Mouse (Mus musculus) mature B cell (primary cell): Measurements from ENCODE around the gene Sucla2.
"Not testable (repeated sequence)": the region's sequence is repeated elsewhere in the genome, so short reads cannot be mapped to it uniquely, and the experiment has no call there.

Source experiments
- in situ Hi-C: fragments of 300-500 bp; cut with MboI; formaldehyde crosslinking; loops from 2 replicates; pipeline ENCODE4 v1.14.3; 2019

Gene Sucla2

DNA sequence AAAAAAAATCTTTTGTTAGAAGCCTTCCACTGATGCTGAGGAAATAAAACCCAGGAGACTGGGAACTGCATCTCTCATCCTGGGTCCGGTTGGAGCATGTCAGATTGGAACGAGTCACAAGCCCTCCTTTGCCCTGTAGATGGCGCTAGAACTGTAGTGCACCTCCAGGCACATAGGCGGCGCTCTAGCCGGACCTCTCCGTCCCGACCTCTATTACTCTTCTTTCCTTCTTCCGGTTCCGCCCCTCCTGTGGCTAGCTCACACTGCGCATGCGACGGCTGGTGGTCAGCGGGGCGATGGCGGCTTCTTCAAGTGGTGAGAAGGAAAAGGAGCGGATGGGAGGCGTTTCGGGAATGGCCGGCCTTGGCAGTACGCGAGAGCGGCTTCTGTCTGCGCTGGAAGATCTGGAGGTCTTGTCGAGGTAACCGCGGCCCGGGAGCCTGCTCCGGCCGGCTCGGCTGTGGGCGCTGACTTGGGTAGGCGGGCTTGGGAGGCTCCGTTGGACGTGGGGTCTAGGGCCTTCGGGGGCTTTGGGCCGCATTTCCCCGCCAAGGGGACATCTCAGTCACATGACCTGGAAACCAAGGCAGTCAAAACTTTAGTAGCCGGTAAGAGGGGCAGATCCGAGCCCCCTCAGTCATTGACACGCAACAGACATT, 15.2 kb upstream of the Sucla2 start, which contains the start of gene Med4:
TSS of gene Med4 (plus strand) at position 261 of the 659 bp plus-strand sequence.
- in situ Hi-C loops, result no loop called here

DNA sequence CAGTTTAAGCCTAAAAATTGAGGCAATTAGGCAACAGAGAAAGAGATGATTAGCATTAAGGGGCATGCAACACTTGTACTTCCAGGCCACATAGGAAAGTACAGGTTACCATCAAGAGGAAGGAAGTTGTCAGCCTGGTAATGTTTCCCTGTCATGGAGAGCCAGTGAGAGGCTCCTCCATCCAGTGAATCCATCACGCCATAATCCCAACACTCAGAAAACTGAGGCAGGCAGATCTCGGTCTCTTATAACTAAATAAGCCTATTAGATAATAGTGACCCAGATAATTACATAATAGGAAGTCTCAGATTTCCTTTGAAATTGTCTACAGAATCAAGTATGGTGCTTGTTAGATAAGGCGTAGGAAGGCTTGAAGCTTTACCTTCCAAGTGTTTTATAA, 983 bp upstream of the Sucla2 start:
- in situ Hi-C loops, result no loop called here

DNA sequence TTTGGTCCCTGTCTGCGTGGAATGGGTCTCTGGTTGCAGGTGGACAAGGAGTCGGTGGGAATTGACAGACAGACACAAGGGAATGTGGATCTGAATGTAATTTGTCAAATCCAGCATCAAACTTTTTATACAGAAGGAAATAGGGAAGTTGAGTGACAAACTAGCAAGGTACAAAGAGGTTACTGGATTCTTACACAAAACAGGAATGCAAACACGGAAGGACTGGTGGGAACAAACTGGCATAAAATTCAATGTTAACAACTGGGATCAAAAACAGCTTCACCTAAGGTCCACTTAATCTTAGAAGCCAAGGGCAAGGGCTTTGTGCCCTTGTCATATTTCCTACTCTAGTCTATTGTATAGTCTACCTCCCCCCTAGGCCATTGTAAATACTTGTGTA, 3.5 kb downstream of the Sucla2 start:
- in situ Hi-C loops, result not testable (repeated sequence)

DNA sequence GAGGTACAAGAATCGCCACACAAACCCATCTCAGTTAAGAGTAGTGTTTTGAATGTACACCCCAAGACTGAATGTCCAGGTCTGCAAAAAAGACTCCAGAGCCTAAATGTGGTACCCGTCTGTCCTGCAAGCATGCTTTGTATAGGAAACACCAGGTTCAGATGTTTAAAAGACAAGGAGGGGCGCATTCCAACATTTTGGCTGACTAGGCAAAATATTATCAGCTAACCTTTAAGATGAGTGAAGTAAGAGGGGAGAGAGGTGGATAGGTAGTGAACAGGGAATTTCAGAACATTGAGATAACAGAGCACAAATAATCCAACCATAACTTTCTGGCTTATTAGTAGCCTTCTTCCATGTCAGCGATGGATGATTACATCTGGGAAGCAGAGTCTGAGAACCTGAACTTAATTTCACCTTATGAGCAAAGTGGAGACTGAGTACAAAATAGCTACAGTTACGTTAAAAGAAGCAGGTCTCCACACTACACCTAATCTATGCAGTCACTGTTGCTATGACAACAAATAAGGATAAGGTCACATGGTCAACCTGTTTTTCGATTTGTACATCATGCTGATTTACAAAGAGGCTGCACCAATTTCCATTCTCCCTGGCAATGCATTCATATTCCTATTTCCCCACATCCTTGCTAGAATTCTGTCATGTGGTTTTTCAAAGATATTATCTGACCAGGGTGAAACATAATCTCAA, 8.8 kb downstream of the Sucla2 start:
- in situ Hi-C loops, result no loop called here

DNA sequence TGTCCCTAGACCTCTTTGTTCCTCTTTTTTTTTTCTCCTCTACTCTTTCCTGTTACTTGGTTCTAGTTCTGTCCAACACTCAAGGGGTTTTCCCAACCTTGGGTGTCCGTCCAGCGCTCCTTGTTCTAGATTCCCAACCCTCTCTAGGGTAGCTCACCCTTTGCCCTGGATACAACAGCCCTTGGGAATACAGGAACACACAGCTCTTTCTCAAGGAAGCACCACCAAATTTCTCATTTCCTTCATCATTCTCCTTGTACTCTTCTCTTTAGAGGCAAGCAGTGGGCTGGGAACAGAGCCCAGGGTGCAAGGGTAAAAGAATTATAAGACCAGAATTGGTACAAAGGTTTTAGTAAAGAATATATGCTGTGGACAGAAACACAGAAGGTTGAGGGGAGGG, 10.5 kb downstream of the Sucla2 start:
- in situ Hi-C loops, result no loop called here

DNA sequence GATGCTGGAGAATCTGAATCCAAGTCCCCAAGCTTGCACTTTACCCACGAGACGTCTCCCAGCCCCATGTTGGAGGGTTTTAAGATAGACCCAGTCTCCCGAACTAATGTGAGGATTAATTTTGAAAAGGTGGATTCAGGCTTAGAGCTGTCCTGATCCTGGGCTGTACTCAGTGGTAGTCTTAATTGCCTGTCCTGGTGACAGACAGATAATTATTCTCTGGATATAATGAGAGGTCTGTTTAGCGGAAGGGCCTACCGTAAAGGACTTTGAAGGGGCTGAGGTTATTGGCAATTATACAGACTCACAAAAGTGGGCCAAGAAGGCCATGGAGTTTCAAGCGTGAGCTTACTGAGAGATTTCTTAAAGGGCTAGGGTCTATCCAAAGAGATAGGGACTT, 18.7 kb downstream of the Sucla2 start:
- in situ Hi-C loops, result no loop called here

DNA sequence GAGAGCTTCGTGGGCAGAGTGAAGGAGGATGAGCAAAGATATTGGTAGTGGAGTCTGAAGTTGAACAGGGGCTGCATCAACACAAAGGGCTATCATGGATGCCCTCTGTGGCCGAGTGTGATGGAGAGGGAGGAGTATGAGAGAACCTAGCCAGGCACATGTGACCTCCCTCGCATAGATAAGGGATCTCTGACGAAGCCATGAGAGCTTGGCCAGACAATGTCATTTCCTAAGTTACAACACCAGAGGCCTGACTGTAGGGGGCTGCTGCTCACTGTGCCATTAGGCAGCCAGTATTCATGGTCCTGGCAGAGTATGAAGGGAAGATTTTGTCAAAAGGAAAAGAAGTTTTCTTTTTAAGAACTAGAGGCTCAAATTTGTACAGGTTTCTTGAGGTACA, 21.9 kb downstream of the Sucla2 start:
- in situ Hi-C loops, result no loop called here

DNA sequence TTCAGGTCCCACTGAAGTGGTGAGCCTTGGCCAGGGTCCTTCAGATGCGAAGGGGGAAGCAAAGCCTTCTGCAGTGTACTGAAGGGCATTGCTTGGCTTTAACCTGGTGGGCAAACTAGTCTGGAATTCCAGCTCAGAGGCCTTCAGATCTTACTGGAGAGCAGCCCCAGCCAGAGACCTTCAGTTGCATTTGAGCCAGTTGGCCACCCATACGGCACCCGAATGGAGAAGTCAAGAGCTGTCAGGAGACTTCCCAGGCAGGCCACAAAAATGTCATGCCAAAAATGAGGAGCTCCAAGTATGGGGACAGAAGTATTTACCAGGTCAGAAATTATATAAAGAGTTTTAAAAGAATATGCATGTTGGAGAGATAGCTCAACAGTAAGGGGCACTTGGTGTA, 22.9 kb downstream of the Sucla2 start, which contains the start of gene Nudt15:
TSS of gene Nudt15 (minus strand) at position 192 of the 400 bp plus-strand sequence.
- in situ Hi-C loops, result no loop called here

DNA sequence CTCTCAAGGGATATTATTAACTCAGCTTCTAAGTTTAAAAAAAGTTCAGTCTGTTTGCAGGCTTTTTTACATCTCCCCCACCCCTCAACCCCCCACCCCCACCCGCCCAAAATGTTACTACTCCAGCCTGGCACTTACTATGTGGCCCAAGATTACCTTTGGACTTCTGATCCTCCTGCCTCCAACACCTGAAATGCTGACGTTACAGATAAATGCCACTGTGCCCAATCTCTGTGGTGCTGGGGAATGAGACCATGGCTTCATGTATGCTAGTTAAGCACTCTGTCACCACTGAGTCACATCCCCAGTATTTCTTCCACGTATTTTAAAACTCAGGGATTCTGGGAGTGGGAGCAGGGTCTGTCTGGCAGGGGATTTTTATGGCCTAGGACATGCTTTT, 25.2 kb downstream of the Sucla2 start:
- in situ Hi-C loops, result no loop called here

DNA sequence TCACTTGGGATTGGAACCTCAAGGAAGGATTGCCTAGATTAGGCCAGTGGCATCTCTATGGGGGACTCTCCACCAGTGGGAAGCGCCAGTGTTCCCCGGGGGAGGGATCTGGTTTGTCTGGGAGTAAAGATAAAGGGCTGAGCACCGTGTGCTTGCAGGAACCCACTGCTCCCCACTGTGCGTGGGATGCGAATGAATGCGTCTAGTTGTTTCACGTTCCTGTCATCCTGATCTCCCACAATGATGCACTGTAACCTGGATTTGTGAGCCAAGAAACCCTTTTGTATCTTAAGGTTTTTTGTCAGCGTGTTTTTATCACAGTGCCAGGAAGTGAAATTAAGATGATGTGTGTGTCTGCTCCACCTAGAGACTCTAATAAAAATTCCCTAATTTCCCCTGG, 25.6 kb downstream of the Sucla2 start:
- in situ Hi-C loops, result no loop called here

DNA sequence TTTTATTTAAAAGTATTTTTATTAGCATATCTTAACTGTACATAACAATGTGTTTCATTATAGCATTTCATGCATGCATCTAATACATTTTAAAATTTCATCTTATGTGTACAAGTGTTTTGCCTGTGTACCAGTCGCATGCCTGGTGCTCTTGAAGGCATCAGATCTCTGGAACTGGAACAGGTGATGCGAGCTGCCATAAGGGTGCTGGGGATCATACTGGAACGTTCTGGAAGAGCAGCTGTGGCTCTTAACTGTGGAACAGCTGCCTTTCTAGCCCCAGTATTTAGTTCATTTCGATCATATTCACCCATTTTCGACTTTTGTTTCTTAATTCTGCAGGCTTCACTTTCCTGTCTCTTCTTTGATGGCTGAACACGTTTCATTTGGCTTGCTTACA, 26.0 kb downstream of the Sucla2 start:
- in situ Hi-C loops, result no loop called here

DNA sequence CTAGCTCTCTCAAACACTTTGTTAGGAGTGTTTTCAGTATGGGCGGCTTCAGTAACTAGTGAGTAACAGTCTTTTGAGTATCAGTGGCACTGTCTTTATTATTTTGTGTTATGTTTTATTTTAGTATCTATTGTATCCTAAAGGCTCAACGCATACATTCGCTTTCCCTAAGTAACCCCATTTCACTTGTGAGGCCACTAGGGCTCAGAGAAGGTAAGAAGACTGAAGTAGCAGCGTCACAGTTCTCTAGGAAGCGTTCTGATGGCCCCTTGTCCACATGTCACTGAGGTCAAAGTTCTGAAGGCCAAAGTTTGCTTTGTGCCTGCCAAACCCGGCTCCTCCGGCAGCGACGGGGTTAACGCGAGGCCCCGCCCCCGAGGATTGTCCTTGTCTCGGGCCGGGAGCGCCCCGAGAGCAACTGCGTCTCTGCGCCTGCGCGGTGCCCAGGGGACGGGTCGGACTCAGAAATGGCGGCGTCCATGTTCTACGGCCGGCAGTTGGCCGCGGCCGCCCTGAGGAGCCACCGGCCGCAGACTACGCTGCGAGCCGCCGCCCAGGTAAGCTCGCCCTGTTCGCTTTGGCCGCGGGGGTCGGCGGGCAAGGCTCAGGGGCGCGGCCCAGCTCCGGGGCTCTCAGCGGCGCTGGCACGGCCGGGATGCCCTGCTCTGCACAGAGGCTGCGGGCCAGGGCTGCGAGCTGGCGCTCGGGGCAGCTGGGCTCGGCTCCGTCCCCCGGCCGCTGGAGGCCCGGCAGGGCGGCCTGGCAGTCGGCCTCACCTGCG, 27.4 kb downstream of the Sucla2 start:
- in situ Hi-C loops, result no loop called here

DNA sequence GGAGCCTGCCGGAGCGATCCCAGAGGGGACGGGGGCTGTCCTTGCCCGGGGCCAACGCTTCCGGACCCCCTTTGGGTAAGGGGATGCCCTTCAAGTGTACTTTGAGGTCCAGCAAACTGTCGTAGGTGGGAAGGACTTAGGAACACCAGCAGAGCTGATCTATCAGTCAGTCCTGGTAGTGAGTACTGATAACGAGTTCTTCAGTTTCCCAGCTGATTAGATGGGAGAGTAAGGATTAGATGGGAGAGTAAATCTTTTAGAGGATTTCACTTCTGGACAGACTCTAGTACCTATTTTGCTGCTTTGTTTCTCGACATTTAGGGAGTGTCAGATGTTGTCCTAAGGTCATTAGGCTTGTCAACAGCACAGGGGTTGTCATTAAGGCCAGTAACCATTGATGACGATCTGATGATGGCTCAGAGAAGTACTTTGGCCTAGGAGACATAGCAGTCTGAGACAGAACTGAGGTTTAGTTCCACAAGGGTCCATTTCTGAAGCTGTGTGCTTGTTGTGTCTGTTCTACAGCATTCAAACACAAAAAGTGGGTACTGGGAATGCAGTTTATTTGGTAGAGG, 28.1 kb downstream of the Sucla2 start:
- in situ Hi-C loops, result no loop called here

DNA sequence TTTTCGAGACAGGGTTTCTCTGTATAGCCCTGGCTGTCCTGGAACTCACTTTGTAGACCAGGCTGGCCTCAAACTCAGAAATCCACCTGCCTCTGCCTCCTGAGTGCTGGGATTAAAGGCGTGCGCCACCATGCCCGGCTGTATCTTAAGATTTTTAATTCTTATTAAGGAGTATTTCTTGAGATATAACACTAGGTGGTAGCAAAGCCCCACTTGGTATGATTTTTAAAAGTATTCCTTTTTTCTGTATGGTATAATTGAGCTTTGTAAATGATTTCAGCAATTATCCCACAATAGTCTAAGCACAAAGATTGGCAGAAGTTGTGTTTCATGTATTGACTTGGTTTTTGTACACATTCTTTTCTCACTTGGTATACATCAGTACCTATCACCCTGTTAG, 44.7 kb downstream of the Sucla2 start:
- in situ Hi-C loops, result not testable (repeated sequence)

DNA sequence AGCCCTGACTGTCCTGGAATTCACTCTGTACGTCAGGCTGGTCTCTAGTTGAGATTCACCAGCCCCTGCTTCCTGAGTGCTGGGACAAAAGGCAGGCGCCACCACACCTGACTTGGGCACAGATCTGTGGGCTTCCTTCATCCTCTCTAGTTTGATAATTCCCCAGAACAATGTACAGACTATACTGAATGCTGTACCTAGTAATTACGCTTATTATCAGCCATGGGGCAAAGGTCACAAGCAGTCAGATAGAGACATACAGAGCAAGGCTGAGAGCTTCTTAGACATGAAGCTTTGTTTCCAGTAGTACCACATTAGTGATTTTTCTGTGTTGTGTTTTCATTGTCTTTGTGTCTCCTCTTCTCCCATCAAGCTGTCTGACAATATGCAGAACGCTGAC, 46.0 kb downstream of the Sucla2 start:
- in situ Hi-C loops, result no loop called here

DNA sequence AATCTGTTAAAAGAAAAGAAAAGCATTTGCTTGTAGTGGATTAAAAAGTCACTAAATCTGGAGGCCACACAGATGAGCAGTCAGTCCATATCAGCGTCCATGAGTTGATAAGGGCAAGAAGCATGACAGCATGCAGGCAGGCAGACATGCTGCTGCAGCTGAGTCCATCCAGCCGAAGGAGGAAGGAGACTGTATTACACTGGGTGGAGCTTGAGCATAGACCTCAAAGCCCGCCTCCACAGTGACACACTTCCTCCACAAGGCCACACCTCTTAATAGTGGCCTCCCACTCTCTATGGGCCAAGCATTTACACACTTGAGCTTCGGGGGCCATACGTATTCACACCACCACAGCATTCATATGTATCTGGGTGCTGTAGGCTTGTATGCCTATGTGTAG, 48.9 kb downstream of the Sucla2 start:
- in situ Hi-C loops, result no loop called here

DNA sequence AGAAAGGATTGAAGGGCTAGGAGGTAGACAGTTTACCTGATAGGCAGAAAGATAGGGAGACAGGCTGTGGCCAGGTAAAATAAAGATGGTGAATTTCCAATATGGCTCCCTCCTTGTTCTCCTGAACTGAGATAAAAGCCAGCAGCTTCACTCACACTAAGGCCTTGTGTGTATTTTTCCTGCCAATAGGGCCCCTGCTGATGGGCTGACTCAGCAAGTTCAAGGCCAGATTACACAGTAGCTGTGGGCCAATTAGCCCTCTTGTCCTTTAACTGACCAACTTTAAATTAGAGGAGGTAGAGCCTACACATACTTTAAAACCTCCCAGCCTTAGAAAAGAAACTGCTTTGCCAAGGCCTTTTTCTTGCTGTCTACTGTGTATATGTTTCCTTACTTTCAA, 51.2 kb downstream of the Sucla2 start:
- in situ Hi-C loops, result no loop called here

DNA sequence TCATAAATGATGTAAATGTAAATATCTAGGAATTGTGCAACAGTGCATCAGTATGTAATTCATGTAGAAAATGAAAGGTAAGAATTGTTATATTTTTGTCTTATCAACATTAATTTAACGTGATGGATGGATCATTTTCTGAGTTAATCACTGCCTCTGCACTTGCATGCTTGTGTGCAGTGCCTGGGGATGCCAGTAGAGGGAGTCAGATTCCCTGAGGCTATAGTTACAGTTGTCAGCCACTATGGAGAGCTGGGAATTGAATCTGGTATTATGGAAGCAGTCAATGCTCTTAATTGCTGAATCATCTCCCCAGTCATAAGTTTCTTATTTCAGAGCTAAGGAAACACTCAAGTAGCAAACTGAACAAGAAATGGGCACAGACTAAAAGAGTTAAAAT, 63.0 kb downstream of the Sucla2 start:
- in situ Hi-C loops, result no loop called here

DNA sequence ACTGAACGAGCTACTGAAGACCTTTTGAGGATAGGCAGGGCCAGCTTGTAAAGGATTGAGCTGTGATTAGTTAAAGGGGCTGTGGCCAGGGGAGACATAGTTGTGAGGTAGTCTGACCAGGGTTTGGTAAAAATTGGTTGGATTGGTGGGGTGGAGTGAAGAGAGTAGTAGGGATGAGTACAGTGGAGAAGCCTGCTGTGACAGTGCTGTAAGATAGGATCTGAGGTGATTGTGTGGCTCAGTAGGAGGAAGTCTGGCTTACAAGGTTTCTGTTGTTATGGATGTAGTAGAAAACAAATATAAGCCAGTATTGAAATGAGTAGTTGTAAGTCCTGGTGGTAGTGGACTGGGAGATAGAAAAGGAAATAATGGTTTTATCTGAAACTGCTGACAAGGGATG, 67.0 kb downstream of the Sucla2 start:
- in situ Hi-C loops, result no loop called here

DNA sequence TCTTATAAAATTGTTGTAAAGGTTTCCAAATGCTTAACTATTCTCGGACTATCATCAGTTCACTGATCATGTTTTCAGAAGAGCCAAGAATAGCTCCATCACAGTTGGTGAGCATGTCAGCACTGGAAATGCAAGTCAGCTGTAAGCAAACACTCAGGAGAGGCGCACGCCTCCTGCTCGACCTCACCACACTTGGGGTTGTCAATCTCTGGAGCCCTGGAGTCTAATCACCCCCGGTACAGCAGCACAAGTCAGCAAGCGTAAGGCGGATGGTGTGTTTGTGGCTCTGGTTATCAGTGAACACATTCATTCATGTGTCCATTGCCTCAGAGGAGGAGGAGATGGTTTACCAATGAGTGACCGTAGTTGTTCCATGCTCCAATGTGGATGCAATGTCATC, 74.6 kb downstream of the Sucla2 start:
- in situ Hi-C loops, result no loop called here

DNA sequence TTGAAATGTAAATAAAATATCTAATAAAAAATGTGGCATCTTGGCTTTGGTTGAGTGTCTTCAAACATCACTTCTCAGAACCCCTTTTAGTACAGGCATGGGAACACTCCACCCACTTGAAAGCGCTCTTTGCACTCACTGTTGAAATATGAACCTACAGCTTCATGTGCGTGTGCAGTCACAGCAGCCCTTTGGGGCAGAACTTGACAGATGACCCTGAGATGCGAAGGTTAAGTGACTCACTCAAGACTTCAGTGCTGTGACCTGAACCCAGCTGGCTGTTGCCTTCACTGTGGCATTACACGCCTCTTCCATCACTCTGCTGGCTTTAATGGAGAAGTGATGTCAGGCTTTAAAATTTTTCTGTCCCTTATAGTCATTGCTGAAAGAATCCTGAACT, 82.6 kb downstream of the Sucla2 start:
- in situ Hi-C loops, result no loop called here

DNA sequence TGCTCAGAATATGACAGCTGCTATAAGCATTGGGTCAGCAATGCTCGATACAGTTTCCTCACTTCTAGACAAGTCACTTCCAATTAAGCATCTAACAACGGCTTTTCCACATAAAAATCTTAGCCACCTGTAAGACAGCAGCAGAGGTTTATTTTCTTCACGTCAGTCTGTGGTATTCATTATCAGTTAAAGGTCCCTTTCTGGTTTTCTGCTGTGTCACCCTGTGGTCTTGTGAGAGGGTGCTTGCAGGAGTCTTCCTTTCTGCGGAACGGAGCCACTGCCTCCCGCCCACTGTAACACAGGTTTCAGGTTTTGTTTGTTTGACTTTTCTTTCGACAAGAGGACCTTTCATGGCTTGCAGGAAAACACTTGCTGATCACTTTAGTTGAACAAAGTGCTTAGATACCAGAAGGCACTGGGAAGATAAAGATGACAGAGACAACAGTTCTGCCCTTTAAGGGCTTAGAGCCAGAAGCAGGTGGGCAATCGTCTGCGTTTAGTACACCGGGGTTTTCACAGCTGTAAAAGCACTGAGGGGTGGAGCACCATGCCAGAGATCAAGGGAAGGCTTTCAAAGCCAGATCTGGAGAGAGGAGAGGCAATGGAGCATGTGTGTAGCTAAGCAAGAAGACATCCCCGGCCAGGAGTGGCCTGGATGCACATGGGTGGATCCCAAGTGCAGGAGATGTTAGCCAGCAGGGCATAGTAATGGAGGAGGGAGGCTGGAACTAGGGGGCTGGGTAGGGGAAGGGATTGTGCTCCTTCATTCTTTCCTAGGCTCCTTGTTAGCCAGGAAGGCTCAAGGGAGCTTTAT, 83.8 kb downstream of the Sucla2 start:
- in situ Hi-C loops, result no loop called here
